Mouse (Mus musculus): ENCODE measurements around the gene Slc43a3.

- no peak for TF ChIP-seq POLR2A (IDR thresholded peaks at IDR 0.05; ENCODE audit: control insufficient read depth in 1 of 2, insufficient read depth in 1 of 2, low read depth in 1 of 2, low read length in 2 of 2, poor library complexity in 1 of 2)
- no peak for TF ChIP-seq CTCF (IDR thresholded peaks at IDR 0.05 in 2 of 3, conservative IDR thresholded peaks at IDR 0.05 in 1 of 3; ENCODE audit: control insufficient read depth in 1 of 3, insufficient read depth in 1 of 3, low read depth in 2 of 3, low read length in 3 of 3, poor library complexity in 1 of 3, severe bottlenecking in 1 of 3)
- no peak for TF ChIP-seq CHD2 (IDR thresholded peaks at IDR 0.05; ENCODE audit: low read length)
- no peak for TF ChIP-seq USF1 (IDR thresholded peaks at IDR 0.05; ENCODE audit: low read depth, low read length)
- no peak for TF ChIP-seq GATA1 (IDR thresholded peaks at IDR 0.05; ENCODE audit: low read depth, low read length)
Observed at GRCm38 (mm10) chr2:84961300-84961699, 24.9 kb downstream of the Slc43a3 start.
